Mouse (Mus musculus) bone marrow, adult 2 months (tissue): Measurements from ENCODE around the gene Jmjd1c.

ENCODE experiments used
- CTCF ChIP-seq: fragments of 200-500 bp; IDR thresholded peaks from 2 replicates; pipeline ENCODE4 v1.5.1; 2011; ENCODE audit warnings: low read length, control low read depth; ENCODE audit not compliant: control insufficient read depth, insufficient read depth
- POLR2A ChIP-seq: fragments of 200-500 bp; IDR thresholded peaks from 2 replicates; pipeline ENCODE4 v1.6.1; 2011; ENCODE audit warnings: low read depth, mild to moderate bottlenecking, control low read depth, low read length, borderline replicate concordance; ENCODE audit not compliant: control insufficient read depth

- TF ChIP-seq CTCF = no peak
- TF ChIP-seq POLR2A = no peak
Observed at GRCm38 (mm10) chr10:67109635-67110034, 13.7 kb downstream of the Jmjd1c start.
